Mouse (Mus musculus): ENCODE measurements around the gene Zmpste24.

Gene Zmpste24

GRCm38 (mm10) chr4:121033006-121033405, 65.0 kb downstream of the Zmpste24 start:
- in situ Hi-C loops (cut with MseI, MboI): loop anchor here (5.0 kb wide), 1 partner anchor 46 kb away; no protein-coding TSS in a partner anchor

- in situ Hi-C loops (cut with MseI, MboI): loop anchor here (5.0 kb wide), 1 partner anchor 44 kb away; no protein-coding TSS in a partner anchor
Measured at GRCm38 (mm10) chr4:121031440-121031839, 66.6 kb downstream of the Zmpste24 start.

- in situ Hi-C loops (cut with MseI, MboI): loop anchor here (5.0 kb wide), 1 partner anchor 42 kb away; no protein-coding TSS in a partner anchor
Measured at GRCm38 (mm10) chr4:121029632-121030031, 68.4 kb downstream of the Zmpste24 start.

GRCm38 (mm10) chr4:121028659-121029392, 69.2 kb downstream of the Zmpste24 start:
- in situ Hi-C loops (cut with MseI, MboI): no loop called here

GRCm38 (mm10) chr4:121028146-121028545, 69.9 kb downstream of the Zmpste24 start:
- in situ Hi-C loops (cut with MseI, MboI): no loop called here

- in situ Hi-C loops (cut with MseI, MboI): no loop called here
Measured at GRCm38 (mm10) chr4:121025681-121026080, 72.4 kb downstream of the Zmpste24 start.

GRCm38 (mm10) chr4:121023941-121024340, 74.1 kb downstream of the Zmpste24 start:
- in situ Hi-C loops (cut with MseI, MboI): no loop called here

- in situ Hi-C loops (cut with MseI, MboI): no loop called here
Measured at GRCm38 (mm10) chr4:121023464-121023863, 74.6 kb downstream of the Zmpste24 start.

GRCm38 (mm10) chr4:121021911-121022310, 76.1 kb downstream of the Zmpste24 start:
- in situ Hi-C loops (cut with MseI, MboI): no loop called here

GRCm38 (mm10) chr4:121020040-121020790, 77.8 kb downstream of the Zmpste24 start:
- in situ Hi-C loops (cut with MseI, MboI): no loop called here

GRCm38 (mm10) chr4:121018250-121018649, 79.8 kb downstream of the Zmpste24 start:
- in situ Hi-C loops (cut with MseI, MboI): no loop called here

- in situ Hi-C loops (cut with MseI, MboI): no loop called here
Measured at GRCm38 (mm10) chr4:121016928-121017657, 80.9 kb downstream of the Zmpste24 start, which contains the start of gene Smap2. Smap2 (minus strand) TSS chr4:121017247.

GRCm38 (mm10) chr4:121016021-121016898, 81.8 kb downstream of the Zmpste24 start:
- in situ Hi-C loops (cut with MseI, MboI): no loop called here

GRCm38 (mm10) chr4:121015268-121015659, 82.8 kb downstream of the Zmpste24 start:
- in situ Hi-C loops (cut with MseI, MboI): no loop called here

- in situ Hi-C loops (cut with MseI, MboI): no loop called here
Measured at GRCm38 (mm10) chr4:121014594-121015267, 83.3 kb downstream of the Zmpste24 start.

- in situ Hi-C loops (cut with MseI, MboI): no loop called here
Measured at GRCm38 (mm10) chr4:121010770-121011549, 87.1 kb downstream of the Zmpste24 start.
